Mouse (Mus musculus): ENCODE data around the gene Prok1.

The Prok1 gene

GRCm38 (mm10) chr3:107238051-107238450 lies 1.5 kb downstream of the Prok1 start:
- DNase-seq (ENCODE audit: low spot score), result no peak

- no peak for DNase-seq (ENCODE audit: low spot score)
Observed at GRCm38 (mm10) chr3:107233945-107234344, 5.6 kb downstream of the Prok1 start.

GRCm38 (mm10) chr3:107233351-107233813 lies 6.1 kb downstream of the Prok1 start:
- DNase-seq (ENCODE audit: low spot score), result peak; percentile 76

GRCm38 (mm10) chr3:107231202-107231601 lies 8.3 kb downstream of the Prok1 start:
- no peak for DNase-seq (ENCODE audit: low spot score)

- DNase-seq (ENCODE audit: low spot score), result no peak
Observed at GRCm38 (mm10) chr3:107230527-107230926, 9.0 kb downstream of the Prok1 start, which contains the start of gene A630076J17Rik. A630076J17Rik (plus strand) TSS chr3:107230614.

- no peak for DNase-seq (ENCODE audit: low spot score)
Observed at GRCm38 (mm10) chr3:107229822-107230221, 9.7 kb downstream of the Prok1 start.

- no peak for DNase-seq (ENCODE audit: low spot score)
Observed at GRCm38 (mm10) chr3:107229221-107229620, 10.3 kb downstream of the Prok1 start.

GRCm38 (mm10) chr3:107225820-107226219 lies 13.7 kb downstream of the Prok1 start:
- no peak for DNase-seq (ENCODE audit: low spot score)

GRCm38 (mm10) chr3:107223230-107223629 lies 16.3 kb downstream of the Prok1 start:
- DNase-seq (ENCODE audit: low spot score), result no peak

- DNase-seq (ENCODE audit: low spot score), result no peak
Observed at GRCm38 (mm10) chr3:107221608-107222007, 17.9 kb downstream of the Prok1 start, which contains the start of gene Cym. Cym (minus strand) TSS chr3:107221732.

GRCm38 (mm10) chr3:107218572-107218971 lies 20.9 kb downstream of the Prok1 start:
- no peak for DNase-seq (ENCODE audit: low spot score)

- DNase-seq (ENCODE audit: low spot score), result no peak
Observed at GRCm38 (mm10) chr3:107217101-107217480, 22.4 kb downstream of the Prok1 start.

- DNase-seq (ENCODE audit: low spot score), result no peak
Observed at GRCm38 (mm10) chr3:107216400-107217100, 23.0 kb downstream of the Prok1 start.

- no peak for DNase-seq (ENCODE audit: low spot score)
Observed at GRCm38 (mm10) chr3:107214606-107215005, 24.9 kb downstream of the Prok1 start.

GRCm38 (mm10) chr3:107207625-107208253 lies 31.8 kb downstream of the Prok1 start:
- no peak for DNase-seq (ENCODE audit: low spot score)

- no peak for DNase-seq (ENCODE audit: low spot score)
Observed at GRCm38 (mm10) chr3:107206490-107207150, 32.9 kb downstream of the Prok1 start.

- peak; percentile 45 for DNase-seq (ENCODE audit: low spot score)
Observed at GRCm38 (mm10) chr3:107205994-107206393, 33.5 kb downstream of the Prok1 start.

- no peak for DNase-seq (ENCODE audit: low spot score)
Observed at GRCm38 (mm10) chr3:107205170-107205569, 34.3 kb downstream of the Prok1 start.

- DNase-seq (ENCODE audit: low spot score), result no peak
Observed at GRCm38 (mm10) chr3:107204413-107204812, 35.1 kb downstream of the Prok1 start.

GRCm38 (mm10) chr3:107201310-107202180 lies 38.0 kb downstream of the Prok1 start:
- no peak for DNase-seq (ENCODE audit: low spot score)

- no peak for DNase-seq (ENCODE audit: low spot score)
Observed at GRCm38 (mm10) chr3:107188226-107188899, 51.1 kb downstream of the Prok1 start.
